Mouse (Mus musculus): ENCODE results near the gene Klhl36. TPM values are rescaled to one million over a fixed set of nuclear protein-coding genes. Genes with fewer than 3 reads are reported as not detected.

Gene Klhl36
- 13.9 and 17.5 TPM in 2 replicates for polyA plus RNA-seq (2015; fragmentation: Nextera tagmentation; extraction: Ambion mirVana)

GRCm38 (mm10) chr8:119861706-119862389 lies at the start of gene Klhl36:
Klhl36 (plus strand) TSS chr8:119862266.

GRCm38 (mm10) chr8:119840275-119840808 lies 21.7 kb upstream of the Klhl36 start, which contains the start of gene Cotl1:
Cotl1 (minus strand) TSS chr8:119840544.

GRCm38 (mm10) chr8:119909944-119910546 lies 48.0 kb downstream of the Klhl36 start, which contains the start of gene Usp10:
Usp10 (plus strand) TSS chr8:119910360.

GRCm38 (mm10) chr8:119910547-119911257 lies 48.6 kb downstream of the Klhl36 start, which contains the start of gene Gm20388:
Gm20388 (plus strand) TSS chr8:119910841.

Other genes with a start within 250 kb of the Klhl36 start
- gene Adad2, start 249.5 kb upstream of the Klhl36 start, polyA plus RNA-seq (2015; fragmentation: Nextera tagmentation; extraction: Ambion mirVana), result not detected in 2 replicates
- 0.72 and 0.85 TPM in 2 replicates for gene Kcng4, start 226.6 kb upstream of the Klhl36 start, polyA plus RNA-seq (2015; fragmentation: Nextera tagmentation; extraction: Ambion mirVana)
- 24.1 and 64.3 TPM in 2 replicates for gene Wfdc1, start 195.9 kb upstream of the Klhl36 start, polyA plus RNA-seq (2015; fragmentation: Nextera tagmentation; extraction: Ambion mirVana)
- gene Atp2c2, start 162.3 kb upstream of the Klhl36 start, polyA plus RNA-seq (2015; fragmentation: Nextera tagmentation; extraction: Ambion mirVana), result 0.17 and 0.25 TPM in 2 replicates
- 9.2 and 13.6 TPM in 2 replicates for gene Tldc1, start 83.8 kb upstream of the Klhl36 start, polyA plus RNA-seq (2015; fragmentation: Nextera tagmentation; extraction: Ambion mirVana)
- gene Cotl1, start 21.7 kb upstream of the Klhl36 start, polyA plus RNA-seq (2015; fragmentation: Nextera tagmentation; extraction: Ambion mirVana), result 49.0 and 57.4 TPM in 2 replicates
- gene Usp10, start 48.1 kb downstream of the Klhl36 start, polyA plus RNA-seq (2015; fragmentation: Nextera tagmentation; extraction: Ambion mirVana), result 37.8 and 54.7 TPM in 2 replicates
- not detected in 2 replicates for gene Gm20388, start 48.6 kb downstream of the Klhl36 start, polyA plus RNA-seq (2015; fragmentation: Nextera tagmentation; extraction: Ambion mirVana)
- gene Crispld2, start 130.2 kb downstream of the Klhl36 start, polyA plus RNA-seq (2015; fragmentation: Nextera tagmentation; extraction: Ambion mirVana), result 20.0 and 29.4 TPM in 2 replicates
- gene Zdhhc7, start 239.2 kb downstream of the Klhl36 start, polyA plus RNA-seq (2015; fragmentation: Nextera tagmentation; extraction: Ambion mirVana), result 25.8 and 38.1 TPM in 2 replicates